Mouse (Mus musculus) kidney, embryonic 14.5 days (tissue): ENCODE data around the gene Slc12a1. TPM values are rescaled to one million over a fixed set of nuclear protein-coding genes. Genes with fewer than 3 reads are reported as not detected.

Experiments
- ATAC-seq: fragments of 200-750 bp; cut with Nextera tagmentation; 2 replicates; pipeline ENCODE4 v1.8.0; 2017; ENCODE audit warnings: moderate number of reproducible peaks, mild to moderate bottlenecking, moderate TSS enrichment, moderate library complexity; ENCODE audit not compliant: low FRiP score, low TSS enrichment
- H3K27ac ChIP-seq: fragments of 300-500 bp; sonication (generic); 2 replicates; pipeline ENCODE4 v1.5.1; 2014; ENCODE audit warnings: low read depth, mild to moderate bottlenecking, low read length, moderate library complexity, mixed read lengths
- H3K27me3 ChIP-seq: fragments of 300-500 bp; sonication (generic); 2 replicates; pipeline ENCODE4 v1.6.1; 2014; ENCODE audit warnings: mild to moderate bottlenecking, low read length; ENCODE audit not compliant: control insufficient read depth, insufficient read depth
- H3K36me3 ChIP-seq: fragments of 300-500 bp; sonication (generic); 2 replicates; pipeline ENCODE4 v1.6.1; 2014; ENCODE audit warnings: low read length, mixed read lengths; ENCODE audit not compliant: control insufficient read depth, insufficient read depth
- H3K4me1 ChIP-seq: fragments of 300-500 bp; sonication (generic); 2 replicates; pipeline ENCODE4 v1.6.1; 2014; ENCODE audit warnings: low read length, mixed read lengths; ENCODE audit not compliant: control insufficient read depth, insufficient read depth
- H3K4me2 ChIP-seq: fragments of 300-500 bp; sonication (generic); replicated peaks from 2 replicates; pipeline ENCODE4 v1.6.1; 2014; ENCODE audit warnings: low read depth, mild to moderate bottlenecking, low read length
- H3K4me3 ChIP-seq: fragments of 300-500 bp; sonication (generic); 2 replicates; pipeline ENCODE4 v1.5.1; 2014; ENCODE audit warnings: mild to moderate bottlenecking, low read length
- H3K9ac ChIP-seq: fragments of 300-500 bp; sonication (generic); 2 replicates; pipeline ENCODE4 v1.6.1; 2014; ENCODE audit warnings: low read depth, mild to moderate bottlenecking, low read length, moderate library complexity
- H3K9me3 ChIP-seq: fragments of 300-500 bp; sonication (generic); 2 replicates; pipeline ENCODE4 v1.6.1; 2016; ENCODE audit warnings: low read length; ENCODE audit not compliant: control insufficient read depth
- WGBS: fragments of 180-500 bp; shearing (Covaris S2); extraction: QIAGEN DNeasy Blood & Tissue Kit; methylation state at CpG from one replicate; pipeline ENCODE4 v1.1.7; 2014; 5-methylcytosine and 5-hydroxymethylcytosine counted together
- polyA plus RNA-seq: library from polyadenylated mRNA; unstranded; fragments of >200 nt; fragmentation: Nextera tagmentation; extraction: Ambion mirVana; gene quantifications from 2 replicates; pipeline ENCODE4 v1.2.1, GENCODE M21; 2014

Slc12a1 gene
- polyA plus RNA-seq, 1 experiment from 2014 or later = 21.4 TPM

GRCm38 (mm10) chr2:125219268-125219667 is 67.0 kb downstream of the Slc12a1 start:
- Histone ChIP-seq H3K4me2 (no peak overlapping the region), H3K4me1 (no peaks in the 10 kb centered on the region), H3K36me3 (no peaks in the 10 kb centered on the region), H3K27me3 (no peaks in the 10 kb centered on the region), H3K9me3 (no peaks in the 10 kb centered on the region), H3K9ac (no peak overlapping the region), H3K27ac (no peak overlapping the region), H3K4me3 (no peak overlapping the region)
- no peak for ATAC-seq
- 87% methylated on average over 3 of the region's 3 CpGs for WGBS

- H3K9me3 ChIP-seq = no peaks in the 10 kb centered on the region
- no peak overlapping the region for H3K4me2 ChIP-seq
- no peak overlapping the region for H3K9ac ChIP-seq
- H3K36me3 ChIP-seq = no peaks in the 10 kb centered on the region
- ATAC-seq = no peak
- no peaks in the 10 kb centered on the region for H3K27me3 ChIP-seq
- no peak overlapping the region for H3K27ac ChIP-seq
- no peak overlapping the region for H3K4me3 ChIP-seq
- H3K4me1 ChIP-seq = no peaks in the 10 kb centered on the region
- 86% methylated on average over 1 of the region's 1 CpGs for WGBS
These were observed 69.4 kb downstream of the Slc12a1 start for GRCm38 (mm10) chr2:125221673-125222072.

DNA sequence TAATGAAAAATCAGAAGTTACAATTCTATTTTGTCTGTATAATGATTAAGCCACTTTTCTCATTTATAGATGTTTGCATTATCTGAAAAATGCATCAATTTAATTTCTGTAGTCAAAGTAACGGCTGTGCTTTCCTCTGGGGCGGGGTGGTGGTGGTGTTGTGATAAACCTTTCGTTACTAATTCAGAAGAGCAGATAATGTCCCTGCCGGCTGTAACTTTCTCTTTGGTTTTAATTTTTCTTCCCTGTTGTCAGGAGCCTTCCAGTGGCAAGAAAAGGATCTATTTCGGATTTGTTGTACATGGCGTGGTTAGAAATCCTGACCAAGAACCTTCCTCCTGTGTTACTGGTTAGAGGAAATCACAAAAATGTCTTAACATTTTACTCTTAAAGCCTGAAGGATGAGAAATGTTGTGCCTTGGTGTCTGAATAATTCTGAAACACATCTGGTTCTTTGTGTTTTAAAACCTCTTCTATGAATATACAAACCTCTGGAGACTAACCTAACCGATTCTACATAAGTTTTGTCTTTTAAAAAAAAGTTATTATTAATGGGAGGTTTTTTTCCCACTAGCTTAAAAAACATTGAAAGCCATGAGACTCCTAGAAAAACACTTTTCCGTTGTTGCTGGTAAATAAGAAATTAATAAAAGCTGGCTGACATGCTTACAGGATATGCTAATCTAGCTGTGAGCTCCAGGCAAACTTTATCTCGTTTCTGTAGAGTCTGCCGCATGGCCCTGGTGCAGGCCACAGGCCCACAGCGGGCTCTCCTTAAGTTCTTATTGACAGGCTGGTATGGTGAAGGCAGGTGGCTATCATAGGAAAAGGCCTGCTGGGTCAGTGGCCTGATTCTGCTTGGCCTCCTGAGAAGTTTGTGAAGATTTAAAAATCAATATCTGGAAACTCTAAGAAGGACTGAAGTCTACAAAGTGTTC is 76.4 kb downstream of the Slc12a1 start:
- Histone ChIP-seq H3K36me3 (no peaks in the 10 kb centered on the region), H3K27ac (no peak overlapping the region), H3K4me1 (no peaks in the 10 kb centered on the region), H3K27me3 (no peaks in the 10 kb centered on the region), H3K4me3 (no peak overlapping the region), H3K9ac (no peak overlapping the region), H3K9me3 (no peaks in the 10 kb centered on the region), H3K4me2 (no peak overlapping the region)
- ATAC-seq = no peak
- 80% methylated on average over 11 of the region's 11 CpGs for WGBS

DNA sequence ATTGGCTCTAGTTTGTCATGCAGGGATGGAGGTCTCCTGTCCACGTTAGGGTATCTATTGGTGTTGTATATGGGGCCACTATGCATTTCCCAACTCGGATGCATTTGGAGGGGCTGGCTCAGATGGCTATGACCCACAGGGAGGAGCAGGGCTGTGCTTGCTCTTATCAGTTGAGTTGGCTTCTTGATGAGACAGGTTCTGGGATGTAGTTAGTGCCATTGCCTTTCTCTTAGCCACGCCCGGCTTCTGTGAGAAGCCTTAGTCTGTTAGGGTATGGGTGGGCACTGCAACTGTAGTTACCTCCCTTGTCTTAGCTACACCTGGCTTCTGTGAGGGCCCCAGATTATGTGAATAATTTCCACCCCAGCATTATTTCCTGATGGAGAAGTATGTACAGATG is 79.9 kb downstream of the Slc12a1 start:
- 84% methylated on average over 4 of the region's 4 CpGs for WGBS
- Histone ChIP-seq H3K27ac (no peak overlapping the region), H3K9ac (no peak overlapping the region), H3K36me3 (no peaks in the 10 kb centered on the region), H3K4me2 (no peak overlapping the region), H3K4me1 (0 out of 2 replicates have a peak, but pooled peaks cover 4% of the 10 kb centered on the region), H3K9me3 (no peaks in the 10 kb centered on the region), H3K27me3 (no peaks in the 10 kb centered on the region), H3K4me3 (no peak overlapping the region)
- ATAC-seq = no peak

DNA sequence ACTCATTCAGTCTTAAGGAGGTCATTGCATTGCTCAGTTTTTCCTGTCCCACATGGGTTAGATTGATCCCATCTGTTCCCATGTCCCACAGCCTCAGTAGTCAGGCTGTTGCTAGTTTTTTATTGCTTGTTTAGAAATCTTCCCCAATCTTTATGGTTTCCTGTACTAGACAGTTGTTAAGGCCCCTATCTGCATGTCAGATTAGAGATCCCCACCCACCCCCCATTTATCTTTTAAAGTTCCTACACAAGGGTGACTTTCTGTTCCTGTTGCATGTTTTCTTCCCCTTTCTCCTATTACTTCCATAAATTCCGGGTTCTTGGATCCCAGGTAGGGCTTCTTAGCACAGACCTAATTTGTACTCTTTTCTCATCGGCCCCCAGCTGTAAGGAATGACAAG is 81.2 kb downstream of the Slc12a1 start:
- Histone ChIP-seq H3K36me3 (no peaks in the 10 kb centered on the region), H3K9me3 (no peaks in the 10 kb centered on the region), H3K9ac (no peak overlapping the region), H3K27ac (no peak overlapping the region), H3K27me3 (no peaks in the 10 kb centered on the region), H3K4me1 (0 out of 2 replicates have a peak, but pooled peaks cover 4% of the 10 kb centered on the region), H3K4me3 (no peak overlapping the region), H3K4me2 (no peak overlapping the region)
- ATAC-seq = peak; percentile 52; the same call in 1 of the 2 replicates
- 68% methylated on average over 2 of the region's 2 CpGs for WGBS

GRCm38 (mm10) chr2:125234049-125234448 is 81.7 kb downstream of the Slc12a1 start:
- no peak for ATAC-seq
- H3K9ac ChIP-seq = no peak overlapping the region
- H3K27ac ChIP-seq = no peak overlapping the region
- H3K9me3 ChIP-seq = no peaks in the 10 kb centered on the region
- H3K4me1 ChIP-seq = 0 out of 2 replicates have a peak, but pooled peaks cover 4% of the 10 kb centered on the region
- H3K36me3 ChIP-seq = no peaks in the 10 kb centered on the region
- no peaks in the 10 kb centered on the region for H3K27me3 ChIP-seq
- WGBS = 77% methylated on average over 2 of the region's 2 CpGs
- H3K4me2 ChIP-seq = no peak overlapping the region
- H3K4me3 ChIP-seq = no peak overlapping the region

GRCm38 (mm10) chr2:125245545-125246285 is 93.4 kb downstream of the Slc12a1 start:
- Histone ChIP-seq H3K27me3 (no peaks in the 10 kb centered on the region), H3K9me3 (no peaks in the 10 kb centered on the region), H3K4me1 (peaks cover 5% of the 10 kb centered on the region; the same call in 1 of the 2 replicates), H3K4me3 (no peak overlapping the region), H3K9ac (no peak overlapping the region), H3K4me2 (no peak overlapping the region), H3K36me3 (peaks cover 10% of the 10 kb centered on the region), H3K27ac (no peak overlapping the region; the same call in 1 of the 2 replicates)
- WGBS = 84% methylated on average over 3 of the region's 3 CpGs
- ATAC-seq = no peak

- Histone ChIP-seq H3K4me3 (peak overlapping the region; percentile 65), H3K9me3 (no peaks in the 10 kb centered on the region), H3K36me3 (peaks cover 19% of the 10 kb centered on the region), H3K4me1 (peaks cover 5% of the 10 kb centered on the region; the same call in 1 of the 2 replicates), H3K4me2 (peak overlapping the region; percentile 62), H3K27me3 (no peaks in the 10 kb centered on the region), H3K9ac (peak overlapping the region; percentile 82; the same call in 1 of the 2 replicates), H3K27ac (peak overlapping the region; percentile 85; the same call in 1 of the 2 replicates)
- no peak for ATAC-seq
- 19% methylated on average over 9 of the region's 9 CpGs for WGBS
These were observed 94.4 kb downstream of the Slc12a1 start for GRCm38 (mm10) chr2:125246669-125247068.
